Mouse (Mus musculus) hindbrain, embryonic 11.5 days (tissue): ENCODE data around the gene Zfp59. TPM values are rescaled to one million over a fixed set of nuclear protein-coding genes. Genes with fewer than 3 reads are reported as not detected.
"Not testable (repeated sequence)": the region's sequence is repeated elsewhere in the genome, so short reads cannot be mapped to it uniquely, and the experiment has no call there.

Experiments used
- ATAC-seq: fragments of 200-750 bp; cut with Nextera tagmentation; 2 replicates; pipeline ENCODE4 v1.8.0; 2017; ENCODE audit warnings: mild to moderate bottlenecking, moderate TSS enrichment, moderate library complexity; ENCODE audit not compliant: low FRiP score
- DNase-seq: peaks from one replicate; pipeline ENCODE4 v3.0.0-alpha.2; 2015; ENCODE audit warnings: low spot score
- H3K27ac ChIP-seq: fragments of 300-500 bp; sonication (generic); 2 replicates; pipeline ENCODE4 v1.5.1; 2014; ENCODE audit warnings: mild to moderate bottlenecking, low read depth, low read length
- H3K27me3 ChIP-seq: fragments of 300-500 bp; sonication (generic); 2 replicates; pipeline ENCODE4 v1.6.1; 2014; ENCODE audit warnings: mild to moderate bottlenecking, low read length, moderate library complexity, mixed read lengths; ENCODE audit not compliant: control insufficient read depth, insufficient read depth
- H3K36me3 ChIP-seq: fragments of 300-500 bp; sonication (generic); 2 replicates; pipeline ENCODE4 v1.6.1; 2014; ENCODE audit warnings: mild to moderate bottlenecking, low read length, moderate library complexity, mixed read lengths; ENCODE audit not compliant: control insufficient read depth, insufficient read depth
- H3K4me1 ChIP-seq: fragments of 300-500 bp; sonication (generic); replicated peaks from 2 replicates; pipeline ENCODE4 v1.6.1; 2014; ENCODE audit warnings: low read length, mixed read lengths; ENCODE audit not compliant: control insufficient read depth, insufficient read depth
- H3K4me2 ChIP-seq: fragments of 300-500 bp; sonication (generic); replicated peaks from 2 replicates; pipeline ENCODE4 v1.6.1; 2014; ENCODE audit warnings: mild to moderate bottlenecking, low read depth, low read length
- H3K4me3 ChIP-seq: fragments of 300-500 bp; sonication (generic); 2 replicates; pipeline ENCODE4 v1.5.1; 2014; ENCODE audit warnings: low read depth, low read length
- H3K9ac ChIP-seq: fragments of 300-500 bp; sonication (generic); 2 replicates; pipeline ENCODE4 v1.6.1; 2014; ENCODE audit warnings: low read depth, low read length
- H3K9me3 ChIP-seq: fragments of 300-500 bp; sonication (generic); 2 replicates; pipeline ENCODE4 v1.6.1; 2016; ENCODE audit warnings: low read length; ENCODE audit not compliant: control insufficient read depth
- WGBS: fragments of 180-500 bp; shearing (Covaris S2); extraction: QIAGEN DNeasy Blood & Tissue Kit; methylation state at CpG from one replicate; pipeline ENCODE4 v1.1.7; 2014; 5-methylcytosine and 5-hydroxymethylcytosine counted together
- polyA plus RNA-seq: library from polyadenylated mRNA; unstranded; fragments of >200 nt; fragmentation: Nextera tagmentation; extraction: Ambion mirVana; gene quantifications from 2 replicates; pipeline ENCODE4 v1.2.1, GENCODE M21; 2014

Gene Zfp59
- polyA plus RNA-seq, 1 experiment from 2014 or later: 12.5 TPM

- H3K9me3 ChIP-seq, ATAC-seq, H3K4me2 ChIP-seq, H3K9ac ChIP-seq, H3K4me3 ChIP-seq, DNase-seq, H3K27ac ChIP-seq, H3K36me3 ChIP-seq, H3K27me3 ChIP-seq, H3K4me1 ChIP-seq: not testable (repeated sequence)
- 91% methylated on average over 3 of the region's 3 CpGs for WGBS
Observed at GRCm38 (mm10) chr7:27806896-27807295, 31.5 kb upstream of the Zfp59 start, which contains the start of gene Zfp626. Zfp626 (plus strand) TSS chr7:27807196.

DNA sequence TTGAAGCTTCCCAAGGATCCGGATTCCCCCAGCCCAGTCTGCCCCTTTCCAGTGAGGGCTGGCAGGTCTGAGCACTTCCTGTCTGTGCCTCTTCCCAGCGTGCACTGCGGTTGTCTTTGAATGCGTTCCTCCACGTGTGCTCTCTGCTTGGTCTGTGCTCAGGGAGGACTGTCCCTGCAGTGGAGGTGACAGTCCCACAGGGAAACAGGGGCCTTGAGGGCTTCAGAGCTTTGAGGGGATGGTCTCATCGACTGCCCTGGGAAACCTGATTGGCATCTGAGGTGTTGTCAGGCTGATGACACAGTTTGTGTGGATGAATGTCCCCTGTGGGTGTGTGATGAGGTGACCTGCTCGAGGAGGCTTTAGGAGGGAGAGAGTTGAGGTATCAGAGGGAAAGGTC lies 31.1 kb upstream of the Zfp59 start:
- not testable (repeated sequence) for DNase-seq, H3K9ac ChIP-seq, H3K27me3 ChIP-seq, H3K9me3 ChIP-seq, H3K4me2 ChIP-seq, ATAC-seq, H3K36me3 ChIP-seq, H3K4me3 ChIP-seq, H3K27ac ChIP-seq, H3K4me1 ChIP-seq
- 81% methylated on average over 7 of the region's 7 CpGs for WGBS

- Histone ChIP-seq H3K4me1 (no peaks in the 10 kb centered on the region), H3K9me3 (no peaks in the 10 kb centered on the region), H3K4me3 (no peak overlapping the region), H3K27me3 (no peaks in the 10 kb centered on the region), H3K27ac (no peak overlapping the region), H3K9ac (no peak overlapping the region), H3K36me3 (0 out of 2 replicates have a peak, but pooled peaks cover 9% of the 10 kb centered on the region), H3K4me2 (no peak overlapping the region)
- WGBS: 93% methylated on average over 7 of the region's 7 CpGs
- DNase-seq (no peak), ATAC-seq (no peak)
Observed at GRCm38 (mm10) chr7:27818526-27819110, 19.8 kb upstream of the Zfp59 start.

GRCm38 (mm10) chr7:27822611-27823010 lies 15.8 kb upstream of the Zfp59 start:
- no peak for ATAC-seq
- no peak overlapping the region for H3K4me3 ChIP-seq
- 0 out of 2 replicates have a peak, but pooled peaks cover 9% of the 10 kb centered on the region for H3K36me3 ChIP-seq
- H3K27ac ChIP-seq: no peak overlapping the region
- no peaks in the 10 kb centered on the region for H3K27me3 ChIP-seq
- DNase-seq: no peak
- no peak overlapping the region for H3K4me2 ChIP-seq
- H3K9me3 ChIP-seq: no peaks in the 10 kb centered on the region
- no peak overlapping the region for H3K9ac ChIP-seq
- no peaks in the 10 kb centered on the region for H3K4me1 ChIP-seq

DNA sequence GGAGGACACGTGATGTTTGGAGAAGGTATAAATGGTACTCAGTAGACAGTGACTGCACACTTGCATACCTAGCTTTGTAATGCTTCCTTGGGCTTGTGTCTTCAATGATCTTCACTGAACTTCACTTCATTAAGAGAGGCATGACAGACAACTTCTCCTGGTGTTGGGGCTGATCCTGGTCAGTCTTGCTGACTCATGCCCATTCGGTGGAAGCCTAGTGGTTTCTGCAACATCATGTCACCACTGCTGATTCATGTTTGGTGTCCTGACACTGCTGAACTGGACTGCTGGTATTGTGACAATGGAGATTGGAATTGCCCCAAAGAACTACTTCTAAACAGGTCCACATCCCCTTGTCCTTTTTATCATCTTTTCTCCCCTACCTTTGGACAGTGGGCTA lies 4.3 kb upstream of the Zfp59 start:
- no peaks in the 10 kb centered on the region for H3K36me3 ChIP-seq
- DNase-seq: no peak
- no peak overlapping the region for H3K9ac ChIP-seq
- 81% methylated on average over 2 of the region's 2 CpGs for WGBS
- no peaks in the 10 kb centered on the region for H3K27me3 ChIP-seq
- H3K4me1 ChIP-seq: no peaks in the 10 kb centered on the region
- no peaks in the 10 kb centered on the region for H3K9me3 ChIP-seq
- H3K27ac ChIP-seq: no peak overlapping the region
- H3K4me2 ChIP-seq: no peak overlapping the region
- ATAC-seq: no peak
- H3K4me3 ChIP-seq: no peak overlapping the region

GRCm38 (mm10) chr7:27837896-27838295 lies 511 bp upstream of the Zfp59 start:
- H3K4me3 ChIP-seq: peak overlapping the region; percentile 25
- ATAC-seq (peak; percentile 36; the same call in 1 of the 2 replicates), DNase-seq (peak; percentile 23)

GRCm38 (mm10) chr7:27839596-27839995 lies 1.2 kb downstream of the Zfp59 start:
- WGBS: 92% methylated on average over 7 of the region's 7 CpGs
- Histone ChIP-seq H3K27me3 (no peaks in the 10 kb centered on the region), H3K9ac (no peak overlapping the region; the same call in 1 of the 2 replicates), H3K4me3 (no peak overlapping the region), H3K4me2 (no peak overlapping the region), H3K4me1 (no peaks in the 10 kb centered on the region), H3K9me3 (no peaks in the 10 kb centered on the region), H3K36me3 (no peaks in the 10 kb centered on the region), H3K27ac (no peak overlapping the region)
- no peak for ATAC-seq
- DNase-seq: no peak

More at GRCm38 (mm10) chr7:27837896-27838295, 511 bp upstream of the Zfp59 start:
- H3K27me3 ChIP-seq: no peaks in the 10 kb centered on the region
- peak overlapping the region; percentile 52 for H3K9ac ChIP-seq
- no peaks in the 10 kb centered on the region for H3K36me3 ChIP-seq
- H3K27ac ChIP-seq: peak overlapping the region; percentile 74; the same call in 1 of the 2 replicates
- H3K4me2 ChIP-seq: peak overlapping the region; percentile 54
- H3K9me3 ChIP-seq: no peaks in the 10 kb centered on the region
- 36% methylated on average over 6 of the region's 6 CpGs for WGBS
- H3K4me1 ChIP-seq: no peaks in the 10 kb centered on the region

DNA sequence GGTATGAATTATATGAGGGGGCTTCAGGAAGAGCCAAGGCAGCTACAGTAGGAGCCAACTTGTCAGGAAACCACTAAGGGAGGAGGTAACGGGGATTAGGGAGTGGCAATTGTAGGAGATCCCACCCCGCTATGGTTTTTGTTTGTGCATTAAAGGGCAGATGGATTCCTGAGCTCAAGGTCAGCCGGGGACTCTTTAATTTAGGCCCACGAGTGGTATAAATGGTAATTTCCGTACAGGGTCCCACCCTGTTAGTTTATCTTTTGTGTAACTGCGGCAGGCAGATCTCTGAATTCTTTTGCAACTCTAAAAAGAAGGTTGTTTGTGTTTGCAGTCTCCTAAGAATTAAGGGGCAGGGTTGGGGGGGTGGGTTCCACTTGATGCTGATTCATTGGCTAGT lies 1.7 kb downstream of the Zfp59 start:
- Histone ChIP-seq H3K4me1 (no peaks in the 10 kb centered on the region), H3K36me3 (no peaks in the 10 kb centered on the region), H3K4me3 (no peak overlapping the region), H3K9ac (no peak overlapping the region), H3K27me3 (no peaks in the 10 kb centered on the region), H3K9me3 (no peaks in the 10 kb centered on the region), H3K27ac (no peak overlapping the region), H3K4me2 (no peak overlapping the region)
- DNase-seq (no peak), ATAC-seq (no peak)
- 84% methylated on average over 6 of the region's 6 CpGs for WGBS

DNA sequence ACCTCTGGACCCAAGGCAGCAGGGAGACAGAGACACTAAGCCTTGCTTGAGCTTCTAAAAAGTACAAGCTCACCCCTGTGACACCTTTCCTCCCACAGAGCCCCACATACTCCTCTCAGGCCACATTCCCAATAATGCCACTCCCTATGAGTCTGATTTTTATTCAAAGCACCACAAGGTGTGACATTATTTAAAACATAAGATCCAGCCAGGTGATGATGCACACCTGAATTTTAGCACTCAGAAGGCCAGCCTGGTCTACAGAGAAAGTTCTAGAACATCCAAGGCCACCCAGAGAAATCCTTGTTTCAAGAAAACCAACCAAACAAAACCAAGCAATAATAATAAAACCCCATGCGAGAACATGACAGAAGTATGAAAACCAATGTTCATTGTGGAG lies 18.8 kb downstream of the Zfp59 start, which contains the start of gene Zfp607a:
TSS of gene Zfp607a (plus strand) at position 301 of the 400 bp plus-strand sequence.
- Histone ChIP-seq H3K9me3 (no peaks in the 10 kb centered on the region), H3K4me1 (no peaks in the 10 kb centered on the region), H3K4me2 (no peak within 1 kb of the TSS), H3K27ac (no peak within 1 kb of the TSS), H3K4me3 (no peak within 1 kb of the TSS), H3K36me3 (peaks cover 6% of the 10 kb centered on the region; the same call in 1 of the 2 replicates), H3K27me3 (no peaks in the 10 kb centered on the region), H3K9ac (no peak within 1 kb of the TSS)
- DNase-seq (no peak), ATAC-seq (no peak)
- WGBS: 100% methylated on average over 1 of the region's 1 CpGs
